Mouse (Mus musculus) stomach, embryonic 14.5 days (tissue): ENCODE results near the gene Fpr-rs7. TPM values are rescaled to one million over a fixed set of nuclear protein-coding genes. Genes with fewer than 3 reads are reported as not detected.

Experiments used
- ATAC-seq: fragments of 200-750 bp; cut with Nextera tagmentation; 2 replicates; pipeline ENCODE4 v1.8.0; 2017; ENCODE audit warnings: low read depth, moderate TSS enrichment; ENCODE audit not compliant: insufficient number of reproducible peaks, insufficient read depth, low FRiP score
- H3K27ac ChIP-seq: fragments of 300-500 bp; sonication (generic); 2 replicates; pipeline ENCODE4 v1.5.1; 2014; ENCODE audit warnings: mild to moderate bottlenecking, low read length, moderate library complexity, mixed read lengths
- H3K27me3 ChIP-seq: fragments of 300-500 bp; sonication (generic); 2 replicates; pipeline ENCODE4 v1.6.1; 2014; ENCODE audit warnings: low read length, control low read depth, mixed read lengths; ENCODE audit not compliant: control insufficient read depth, insufficient read depth
- H3K36me3 ChIP-seq: fragments of 300-500 bp; sonication (generic); 2 replicates; pipeline ENCODE4 v1.6.1; 2014; ENCODE audit warnings: mild to moderate bottlenecking, control low read depth, low read length, moderate library complexity, mixed read lengths; ENCODE audit not compliant: control insufficient read depth, insufficient read depth
- H3K4me1 ChIP-seq: fragments of 300-500 bp; sonication (generic); 2 replicates; pipeline ENCODE4 v1.6.1; 2014; ENCODE audit warnings: low read length, control low read depth, mixed read lengths; ENCODE audit not compliant: control insufficient read depth, insufficient read depth
- H3K4me2 ChIP-seq: fragments of 300-500 bp; sonication (generic); replicated peaks from 2 replicates; pipeline ENCODE4 v1.6.1; 2014; ENCODE audit warnings: low read depth, low read length, control low read depth
- H3K4me3 ChIP-seq: fragments of 300-500 bp; sonication (generic); 2 replicates; pipeline ENCODE4 v1.5.1; 2014; ENCODE audit warnings: low read depth, low read length, control low read depth
- H3K9ac ChIP-seq: fragments of 300-500 bp; sonication (generic); replicated peaks from 2 replicates; pipeline ENCODE4 v1.6.1; 2014; ENCODE audit warnings: low read depth, mild to moderate bottlenecking, control low read depth, low read length, moderate library complexity, mixed read lengths
- H3K9me3 ChIP-seq: fragments of 300-500 bp; sonication (generic); 2 replicates; pipeline ENCODE4 v1.6.1; 2016; ENCODE audit warnings: low read depth, low read length, control low read depth; ENCODE audit not compliant: control insufficient read depth
- WGBS: fragments of 180-500 bp; shearing (Covaris S2); extraction: QIAGEN DNeasy Blood & Tissue Kit; methylation state at CpG from one replicate; pipeline ENCODE4 v1.1.7; 2014; 5-methylcytosine and 5-hydroxymethylcytosine counted together
- polyA plus RNA-seq: library from polyadenylated mRNA; unstranded; fragments of >200 nt; fragmentation: Nextera tagmentation; extraction: Ambion mirVana; gene quantifications from 2 replicates; pipeline ENCODE4 v1.2.1, GENCODE M21; 2014

The Fpr-rs7 gene
- polyA plus RNA-seq, result not detected in 2 replicates

DNA sequence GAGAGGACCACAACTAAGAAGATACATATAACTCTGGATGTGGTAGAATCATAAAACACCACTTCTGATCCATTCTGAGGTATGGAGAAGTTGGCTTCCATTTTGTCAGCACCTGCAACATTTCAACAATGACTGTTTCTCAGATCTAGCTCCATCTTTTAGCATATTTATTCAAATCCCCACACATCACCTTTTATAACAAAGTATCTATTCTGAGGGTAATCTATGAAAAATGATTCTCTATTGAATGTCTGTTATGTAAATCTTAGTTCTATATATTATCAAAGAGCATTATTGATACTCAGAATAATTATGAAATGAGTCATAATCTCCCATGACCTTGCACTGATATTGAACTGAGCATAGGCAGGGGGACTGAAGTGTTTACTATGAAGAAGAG is at the start of gene Fpr-rs7:
Gene Fpr-rs7, minus strand, starts transcription at position 101 of the 400 bp plus-strand sequence.
- Histone ChIP-seq H3K4me3 (no peak within 1 kb of the TSS), H3K27ac (no peak within 1 kb of the TSS)
- no peak for ATAC-seq

GRCm38 (mm10) chr17:20074090-20074489 is 39.9 kb downstream of the Fpr-rs7 start:
- no peaks in the 10 kb centered on the region for H3K27me3 ChIP-seq
- H3K27ac ChIP-seq, result no peak overlapping the region
- H3K4me1 ChIP-seq, result no peaks in the 10 kb centered on the region
- H3K9ac ChIP-seq, result no peak overlapping the region
- WGBS, result 72% methylated on average over 6 of the region's 6 CpGs
- no peak overlapping the region for H3K4me3 ChIP-seq
- no peak overlapping the region for H3K4me2 ChIP-seq
- ATAC-seq, result no peak
- H3K9me3 ChIP-seq, result no peaks in the 10 kb centered on the region; the same call in 1 of the 2 replicates
- H3K36me3 ChIP-seq, result no peaks in the 10 kb centered on the region

More for the DNA sequence above, at the start of gene Fpr-rs7:
- no peaks in the 10 kb centered on the region for H3K36me3 ChIP-seq
- H3K9ac ChIP-seq, result no peak within 1 kb of the TSS
- no peak within 1 kb of the TSS for H3K4me2 ChIP-seq
- H3K4me1 ChIP-seq, result no peaks in the 10 kb centered on the region
- H3K27me3 ChIP-seq, result no peaks in the 10 kb centered on the region
- H3K9me3 ChIP-seq, result no peaks in the 10 kb centered on the region

DNA sequence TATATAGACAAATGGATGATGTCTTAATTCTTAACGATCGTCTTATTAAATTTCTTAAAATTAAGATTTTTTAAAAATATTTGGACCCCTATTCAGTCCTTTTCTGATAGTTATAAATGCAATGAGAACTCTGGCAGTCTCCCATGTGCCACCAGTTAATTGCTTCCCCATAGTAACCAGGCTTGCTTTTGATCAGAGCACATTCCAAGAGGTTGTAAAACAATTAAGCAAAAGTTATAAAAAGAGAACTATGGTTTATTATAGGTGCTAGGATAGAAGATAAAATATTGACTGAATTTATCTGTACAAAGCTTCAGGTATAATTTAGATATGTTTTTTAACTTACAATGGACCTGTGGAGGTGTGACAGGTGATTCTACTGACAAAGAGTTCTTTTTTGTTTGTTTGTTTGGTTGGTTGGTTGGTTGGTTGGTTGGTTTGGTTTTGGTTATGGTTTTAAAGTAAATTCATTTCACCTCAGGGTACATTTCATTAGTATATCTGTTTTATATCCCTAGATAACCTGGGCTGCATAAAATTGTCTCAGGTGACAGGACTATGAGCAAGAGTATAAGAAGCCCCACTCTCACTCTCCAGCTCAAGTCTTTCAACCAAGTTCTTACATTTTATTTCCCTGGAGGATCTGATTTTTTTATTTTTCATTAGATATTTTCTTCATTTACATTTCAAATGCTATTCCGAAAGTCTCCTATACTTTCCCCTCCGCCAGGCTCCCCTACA is 42.2 kb downstream of the Fpr-rs7 start:
- no peaks in the 10 kb centered on the region for H3K4me1 ChIP-seq
- no peak overlapping the region for H3K9ac ChIP-seq
- H3K9me3 ChIP-seq, result peaks cover 3% of the 10 kb centered on the region; the same call in 1 of the 2 replicates
- no peak overlapping the region for H3K27ac ChIP-seq
- no peaks in the 10 kb centered on the region for H3K27me3 ChIP-seq
- no peaks in the 10 kb centered on the region for H3K36me3 ChIP-seq
- H3K4me3 ChIP-seq, result no peak overlapping the region
- WGBS, result 89% methylated on average over 4 of the region's 4 CpGs
- no peak for ATAC-seq
- H3K4me2 ChIP-seq, result no peak overlapping the region

Other genes starting within 250 kb of the Fpr-rs7 start
- gene Vmn2r104, start 65.9 kb downstream of the Fpr-rs7 start, polyA plus RNA-seq, result not detected in 2 replicates
- not detected in 2 replicates for gene Fpr-rs6, start 68.9 kb upstream of the Fpr-rs7 start, polyA plus RNA-seq
- gene Vmn2r105, start 120.8 kb upstream of the Fpr-rs7 start, polyA plus RNA-seq, result not detected in 2 replicates
- gene Vmn2r106, start 171.3 kb upstream of the Fpr-rs7 start, polyA plus RNA-seq, result not detected in 2 replicates
- gene Vmn2r107, start 231.0 kb upstream of the Fpr-rs7 start, polyA plus RNA-seq, result not detected in 2 replicates